Mouse (Mus musculus): ENCODE results near the gene Emg1. TPM values are rescaled to one million over a fixed set of nuclear protein-coding genes. Genes with fewer than 3 reads are reported as not detected.
A peak's percentile ranks its signal among the peaks of the same experiment; 100 is the strongest.

Gene Emg1
- polyA plus RNA-seq, 1 experiment from 2014 or later: 233 TPM

DNA sequence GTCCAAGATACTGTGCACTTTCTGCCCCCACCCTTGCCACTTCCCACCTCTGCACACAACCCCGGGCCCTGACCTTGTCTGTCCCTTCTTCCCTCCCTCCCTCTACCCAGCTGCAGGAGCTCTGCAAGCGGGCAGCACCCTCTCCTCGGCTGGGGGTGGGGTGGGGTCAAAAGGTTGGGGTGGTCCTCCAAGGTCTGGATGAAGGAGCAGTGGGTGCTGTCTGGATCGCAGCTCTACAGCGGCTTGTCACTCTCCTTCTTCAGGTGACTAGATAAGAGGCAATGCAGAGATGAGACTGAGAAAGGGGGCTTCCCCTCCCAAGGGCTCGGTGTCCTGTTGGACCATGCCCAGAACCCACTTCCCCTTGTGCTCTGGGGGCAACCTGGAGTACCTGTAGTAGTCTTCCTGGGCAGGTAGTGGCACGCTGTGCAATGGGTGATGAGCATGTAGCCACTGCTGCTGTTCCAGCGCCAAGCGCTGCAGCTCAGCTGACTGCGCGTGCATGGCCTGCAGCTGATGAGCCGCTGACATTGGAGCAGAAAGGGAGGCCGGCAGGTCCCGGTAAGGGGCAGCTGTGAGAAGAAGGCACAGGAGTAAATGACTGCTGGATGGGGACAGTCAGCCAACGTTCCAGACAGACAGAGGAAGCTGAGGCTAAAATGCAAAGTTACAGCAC is 31.0 kb upstream of the Emg1 start:
- no peaks in the 10 kb centered on the region for H3K27me3 ChIP-seq (ENCODE audit: control insufficient read depth, insufficient read depth, low read length)
- no peak for ATAC-seq (ENCODE audit: low FRiP score, low TSS enrichment)
- no peak overlapping the region for H3K4me3 ChIP-seq (ENCODE audit: low read length)
- no peak overlapping the region for H3K9ac ChIP-seq (ENCODE audit: low read depth, low read length)
- WGBS: 82% methylated on average over 15 of the region's 15 CpGs
- no peak overlapping the region for H3K27ac ChIP-seq (ENCODE audit: low read depth, low read length)
- no peak overlapping the region for H3K4me2 ChIP-seq (replicated peaks; ENCODE audit: low read depth, low read length)
- H3K36me3 ChIP-seq (ENCODE audit: control insufficient read depth, insufficient read depth, low read length): peaks cover 45% of the 10 kb centered on the region
- H3K9me3 ChIP-seq (ENCODE audit: control insufficient read depth, low read length): no peaks in the 10 kb centered on the region
- H3K4me1 ChIP-seq (ENCODE audit: control insufficient read depth, insufficient read depth, low read length): peaks cover 40% of the 10 kb centered on the region

DNA sequence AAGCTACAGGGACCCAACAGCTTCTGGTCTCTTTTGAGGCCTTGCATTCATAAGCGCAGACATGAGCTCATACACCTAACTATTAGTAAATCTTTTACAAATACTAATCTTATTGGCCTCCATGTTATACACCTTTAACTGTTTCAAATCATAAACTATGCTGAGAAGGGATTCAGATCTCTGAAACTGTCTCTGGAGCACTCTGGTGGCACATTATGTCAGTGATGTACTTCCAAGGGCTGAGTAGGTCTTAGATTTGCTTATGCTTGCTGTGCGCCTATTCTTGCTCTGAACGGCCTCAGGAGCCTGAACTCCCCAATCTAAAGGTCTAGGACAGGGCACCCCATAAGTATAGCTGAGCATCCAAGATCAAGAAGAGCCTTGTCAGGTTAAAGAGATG is 29.9 kb upstream of the Emg1 start:
- Histone ChIP-seq H3K4me1 (ENCODE audit: control insufficient read depth, insufficient read depth, low read length) (peaks cover 42% of the 10 kb centered on the region), H3K27me3 (ENCODE audit: control insufficient read depth, insufficient read depth, low read length) (no peaks in the 10 kb centered on the region), H3K27ac (ENCODE audit: low read depth, low read length) (peak overlapping the region; percentile 100), H3K36me3 (ENCODE audit: control insufficient read depth, insufficient read depth, low read length) (peaks cover 34% of the 10 kb centered on the region), H3K9ac (ENCODE audit: low read depth, low read length) (peak overlapping the region; percentile 82), H3K9me3 (ENCODE audit: control insufficient read depth, low read length) (no peaks in the 10 kb centered on the region), H3K4me2 (replicated peaks; ENCODE audit: low read depth, low read length) (peak overlapping the region; percentile 75), H3K4me3 (ENCODE audit: low read length) (peak overlapping the region; percentile 66)
- 73% methylated on average over 3 of the region's 3 CpGs for WGBS
- ATAC-seq (ENCODE audit: low FRiP score, low TSS enrichment): no peak

DNA sequence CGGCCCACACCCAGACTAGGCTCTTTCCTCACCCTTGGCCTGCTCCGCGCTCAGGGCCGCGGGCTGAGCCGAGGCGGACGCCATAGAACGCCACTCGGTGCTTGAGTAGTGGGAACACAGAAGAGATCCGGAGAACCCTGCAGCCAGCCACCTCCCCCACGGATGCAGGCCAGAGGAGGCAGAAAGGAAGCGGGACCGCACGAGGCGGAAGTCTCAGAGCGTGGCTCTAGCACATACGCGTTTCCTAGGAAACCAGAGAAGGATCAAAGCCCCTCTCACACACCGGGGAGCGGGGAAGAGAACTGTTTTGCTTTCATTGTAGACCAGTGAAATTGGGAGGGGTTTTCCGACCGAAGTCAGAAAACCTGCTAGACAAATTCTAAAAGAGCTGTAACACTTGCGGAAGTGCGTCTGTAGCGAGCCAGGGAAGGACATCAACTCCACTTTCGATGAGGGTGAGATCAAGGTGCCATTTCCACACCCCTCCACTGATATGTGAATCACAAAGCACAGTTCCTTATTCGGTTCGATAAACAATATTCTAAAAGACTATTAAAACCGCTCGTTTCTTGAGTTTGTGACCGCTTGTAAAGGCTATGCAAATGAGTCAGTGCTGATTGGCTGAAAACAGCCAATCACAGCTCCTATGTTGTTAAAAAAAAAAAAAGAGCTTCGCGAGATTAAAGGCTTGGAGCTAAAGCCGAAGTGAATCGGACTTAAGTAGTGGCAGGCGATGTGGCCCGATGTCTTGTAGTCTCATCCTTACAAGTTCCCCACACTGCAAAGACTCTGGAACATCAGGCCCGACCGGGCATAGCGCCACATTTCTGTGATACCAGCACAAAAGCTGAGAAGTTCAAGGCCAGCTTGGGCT is 29.1 kb upstream of the Emg1 start, which contains the start of gene Grcc10:
TSS of gene Grcc10 (minus strand) at position 487 of the 874 bp plus-strand sequence.
- Histone ChIP-seq H3K4me3 (ENCODE audit: low read length) (peak within 1 kb of the TSS; percentile 66), H3K27ac (ENCODE audit: low read depth, low read length) (peak within 1 kb of the TSS; percentile 100), H3K4me2 (replicated peaks; ENCODE audit: low read depth, low read length) (peak within 1 kb of the TSS; percentile 75), H3K36me3 (ENCODE audit: control insufficient read depth, insufficient read depth, low read length) (peaks cover 29% of the 10 kb centered on the region), H3K9ac (ENCODE audit: low read depth, low read length) (peak within 1 kb of the TSS; percentile 82), H3K4me1 (ENCODE audit: control insufficient read depth, insufficient read depth, low read length) (peaks cover 35% of the 10 kb centered on the region), H3K27me3 (ENCODE audit: control insufficient read depth, insufficient read depth, low read length) (no peaks in the 10 kb centered on the region), H3K9me3 (ENCODE audit: control insufficient read depth, low read length) (no peaks in the 10 kb centered on the region)
- ATAC-seq (ENCODE audit: low FRiP score, low TSS enrichment): peak; percentile 85
- WGBS: under 1% methylated on average over 41 of the region's 41 CpGs

DNA sequence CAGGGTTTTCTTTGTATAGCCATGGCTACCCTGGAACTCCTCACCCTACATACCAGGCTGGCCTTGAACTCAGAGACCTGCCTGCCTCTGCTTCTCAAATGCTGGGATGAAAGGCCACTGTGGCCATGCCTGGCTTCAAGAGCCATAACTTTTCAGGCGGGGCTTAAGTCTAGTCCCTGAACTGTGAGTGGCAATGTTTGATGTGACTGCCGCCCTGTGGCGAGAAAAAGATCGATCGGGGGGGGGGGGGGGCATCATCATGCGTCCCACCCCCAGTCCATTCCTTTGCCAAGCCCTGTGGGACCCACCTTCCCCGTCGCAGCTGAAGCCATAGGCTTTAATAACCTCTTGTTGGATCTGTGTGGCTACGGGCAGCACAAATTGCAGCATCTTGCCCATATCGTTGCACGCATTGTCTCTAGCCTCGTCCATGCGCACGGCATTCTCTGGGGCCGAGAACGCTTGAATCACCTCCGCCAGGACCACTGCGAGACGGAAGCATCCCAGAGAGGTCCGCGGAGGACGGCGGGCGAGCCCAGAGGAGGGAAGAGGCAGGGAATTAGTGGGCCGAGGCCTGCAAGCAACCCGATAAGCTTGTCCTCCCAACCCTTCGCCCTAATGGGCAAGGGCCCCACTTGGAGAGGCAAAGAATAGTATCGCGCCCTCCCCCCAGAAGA is 28.4 kb upstream of the Emg1 start:
- WGBS: under 1% methylated on average over 29 of the region's 29 CpGs

DNA sequence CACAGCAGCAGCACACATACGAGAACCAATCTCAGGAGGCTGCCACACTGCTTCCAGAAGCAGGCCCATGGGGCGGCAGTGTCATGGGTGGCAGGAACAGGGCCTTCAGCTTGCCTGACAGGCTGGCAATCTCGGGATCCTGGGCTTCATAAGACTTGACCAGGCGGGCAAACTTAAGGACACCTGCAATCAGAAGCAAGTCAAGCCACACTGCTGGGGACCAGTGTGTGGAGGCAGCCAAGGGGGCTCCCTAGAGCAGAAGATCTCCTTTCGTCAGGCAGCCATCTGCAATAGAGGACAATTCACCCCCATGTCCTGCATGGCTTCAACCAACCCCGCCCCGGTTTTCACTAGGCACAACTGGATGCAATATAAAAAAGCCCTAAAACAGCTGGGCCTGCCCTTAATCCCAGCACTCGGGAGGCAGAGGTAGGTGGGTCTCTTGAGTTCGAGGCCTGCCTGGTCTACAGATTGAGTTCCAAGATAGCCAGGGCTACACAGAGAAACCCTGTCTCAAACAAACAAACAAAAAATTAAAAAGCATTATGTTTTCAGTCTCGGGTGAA is 27.3 kb upstream of the Emg1 start:
- Histone ChIP-seq H3K36me3 (ENCODE audit: control insufficient read depth, insufficient read depth, low read length) (peaks cover 21% of the 10 kb centered on the region), H3K4me3 (ENCODE audit: low read length) (no peak overlapping the region), H3K27ac (ENCODE audit: low read depth, low read length) (no peak overlapping the region; the same call in 1 of the 2 replicates), H3K4me2 (replicated peaks; ENCODE audit: low read depth, low read length) (no peak overlapping the region), H3K4me1 (ENCODE audit: control insufficient read depth, insufficient read depth, low read length) (peaks cover 28% of the 10 kb centered on the region), H3K9me3 (ENCODE audit: control insufficient read depth, low read length) (no peaks in the 10 kb centered on the region), H3K9ac (ENCODE audit: low read depth, low read length) (peak overlapping the region; percentile 9; the same call in 1 of the 2 replicates), H3K27me3 (ENCODE audit: control insufficient read depth, insufficient read depth, low read length) (no peaks in the 10 kb centered on the region)
- WGBS: 81% methylated on average over 10 of the region's 10 CpGs
- no peak for ATAC-seq (ENCODE audit: low FRiP score, low TSS enrichment)

More for the DNA sequence above, 28.4 kb upstream of the Emg1 start:
- Histone ChIP-seq H3K36me3 (ENCODE audit: control insufficient read depth, insufficient read depth, low read length) (peaks cover 29% of the 10 kb centered on the region), H3K9ac (ENCODE audit: low read depth, low read length) (peak overlapping the region; percentile 82), H3K4me2 (replicated peaks; ENCODE audit: low read depth, low read length) (peak overlapping the region; percentile 75), H3K27ac (ENCODE audit: low read depth, low read length) (peak overlapping the region; percentile 100), H3K9me3 (ENCODE audit: control insufficient read depth, low read length) (no peaks in the 10 kb centered on the region), H3K4me3 (ENCODE audit: low read length) (peak overlapping the region; percentile 66), H3K4me1 (ENCODE audit: control insufficient read depth, insufficient read depth, low read length) (peaks cover 31% of the 10 kb centered on the region), H3K27me3 (ENCODE audit: control insufficient read depth, insufficient read depth, low read length) (no peaks in the 10 kb centered on the region)
- peak; percentile 30 for ATAC-seq (ENCODE audit: low FRiP score, low TSS enrichment)

DNA sequence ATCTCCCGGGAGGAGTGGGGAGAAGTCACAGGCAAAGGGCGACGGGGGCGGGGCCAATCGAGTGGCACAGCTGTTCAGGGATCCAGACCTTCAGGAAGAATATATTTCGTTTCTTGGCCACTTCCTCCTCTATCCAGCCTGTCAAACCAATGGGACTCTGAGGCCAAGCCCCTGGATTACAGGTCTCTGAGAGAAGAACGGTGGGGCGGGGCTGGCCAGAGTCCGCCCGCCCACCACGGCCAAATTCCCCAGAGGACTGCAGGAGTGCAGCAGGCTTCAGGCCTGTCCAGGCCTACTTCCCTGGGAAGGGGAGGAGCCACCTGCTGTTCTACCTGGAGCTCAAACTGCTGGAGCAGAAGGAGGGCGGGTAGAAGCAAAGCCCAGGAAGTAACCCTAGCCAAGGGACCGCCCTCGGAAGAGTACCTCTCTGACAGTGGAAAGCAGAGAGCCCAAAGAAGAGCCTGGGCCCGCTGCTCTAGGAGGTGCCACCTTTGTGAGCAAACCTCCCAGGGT is 26.6 kb upstream of the Emg1 start, which contains the start of gene Ptpn6:
TSS of gene Ptpn6 (minus strand) at position 204 of the 513 bp plus-strand sequence.
- H3K4me3 ChIP-seq (ENCODE audit: low read length): no peak within 1 kb of the TSS

DNA sequence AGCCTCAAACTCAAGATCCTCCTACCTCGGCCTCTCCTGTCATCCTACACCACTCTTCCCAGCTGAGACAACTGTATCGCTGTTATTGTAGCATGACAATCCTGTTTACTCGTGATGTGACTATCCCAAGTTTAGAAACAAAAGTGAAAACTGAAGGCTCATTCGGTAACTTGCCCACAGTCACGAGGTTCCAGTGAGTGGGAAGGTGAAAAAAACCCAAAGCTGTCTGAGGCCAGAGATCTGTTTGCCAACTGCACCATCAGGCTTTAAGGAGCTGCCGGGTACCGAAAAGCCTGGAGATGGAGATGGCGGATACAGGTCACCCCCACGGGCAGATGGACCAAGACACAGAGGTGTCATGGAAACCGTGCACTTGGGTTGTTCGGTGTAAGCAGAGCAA is 25.1 kb upstream of the Emg1 start:
- Histone ChIP-seq H3K9me3 (ENCODE audit: control insufficient read depth, low read length) (no peaks in the 10 kb centered on the region), H3K27me3 (ENCODE audit: control insufficient read depth, insufficient read depth, low read length) (no peaks in the 10 kb centered on the region), H3K4me2 (replicated peaks; ENCODE audit: low read depth, low read length) (no peak overlapping the region), H3K9ac (ENCODE audit: low read depth, low read length) (no peak overlapping the region), H3K36me3 (ENCODE audit: control insufficient read depth, insufficient read depth, low read length) (peaks cover 3% of the 10 kb centered on the region; the same call in 1 of the 2 replicates), H3K27ac (ENCODE audit: low read depth, low read length) (no peak overlapping the region), H3K4me3 (ENCODE audit: low read length) (no peak overlapping the region), H3K4me1 (ENCODE audit: control insufficient read depth, insufficient read depth, low read length) (peaks cover 34% of the 10 kb centered on the region)
- no peak for ATAC-seq (ENCODE audit: low FRiP score, low TSS enrichment)
- 91% methylated on average over 11 of the region's 11 CpGs for WGBS

More for the DNA sequence above, 26.6 kb upstream of the Emg1 start, which contains the start of gene Ptpn6:
- H3K4me2 ChIP-seq (replicated peaks; ENCODE audit: low read depth, low read length): peak within 1 kb of the TSS; percentile 22; the same call in 1 of the 2 replicates
- 22% methylated on average over 15 of the region's 15 CpGs for WGBS
- H3K9ac ChIP-seq (ENCODE audit: low read depth, low read length): peak within 1 kb of the TSS; percentile 9
- peaks cover 28% of the 10 kb centered on the region for H3K4me1 ChIP-seq (ENCODE audit: control insufficient read depth, insufficient read depth, low read length)
- H3K36me3 ChIP-seq (ENCODE audit: control insufficient read depth, insufficient read depth, low read length): peaks cover 13% of the 10 kb centered on the region
- peak; percentile 26; the same call in 1 of the 2 replicates for ATAC-seq (ENCODE audit: low FRiP score, low TSS enrichment)
- H3K27ac ChIP-seq (ENCODE audit: low read depth, low read length): peak within 1 kb of the TSS; percentile 56; the same call in 1 of the 2 replicates
- no peaks in the 10 kb centered on the region for H3K27me3 ChIP-seq (ENCODE audit: control insufficient read depth, insufficient read depth, low read length)
- no peaks in the 10 kb centered on the region for H3K9me3 ChIP-seq (ENCODE audit: control insufficient read depth, low read length)

DNA sequence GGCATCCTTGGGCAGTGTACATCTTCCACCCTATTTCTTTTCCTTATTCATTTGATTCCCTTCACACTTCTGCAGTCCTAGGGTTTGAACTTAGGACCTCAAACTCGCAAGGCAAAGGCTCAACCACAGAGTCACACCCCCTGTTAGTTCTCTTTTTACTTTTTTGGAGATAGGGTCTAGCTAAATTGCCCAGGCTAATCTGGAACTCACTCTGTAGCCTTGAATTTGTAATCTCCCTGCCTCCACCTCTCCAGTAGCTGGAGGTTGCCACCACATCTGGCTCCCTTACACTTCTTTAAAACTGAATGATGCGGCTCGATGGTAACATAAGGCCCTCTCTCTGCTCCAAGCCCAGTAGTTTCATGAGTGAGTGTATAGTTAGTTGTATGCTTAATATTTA is 22.4 kb upstream of the Emg1 start:
- H3K27ac ChIP-seq (ENCODE audit: low read depth, low read length): no peak overlapping the region
- WGBS: 89% methylated on average over 3 of the region's 3 CpGs
- ATAC-seq (ENCODE audit: low FRiP score, low TSS enrichment): no peak
- no peaks in the 10 kb centered on the region for H3K9me3 ChIP-seq (ENCODE audit: control insufficient read depth, low read length)
- no peak overlapping the region for H3K9ac ChIP-seq (ENCODE audit: low read depth, low read length)
- peaks cover 3% of the 10 kb centered on the region; the same call in 1 of the 2 replicates for H3K36me3 ChIP-seq (ENCODE audit: control insufficient read depth, insufficient read depth, low read length)
- no peak overlapping the region for H3K4me2 ChIP-seq (replicated peaks; ENCODE audit: low read depth, low read length)
- peaks cover 23% of the 10 kb centered on the region for H3K4me1 ChIP-seq (ENCODE audit: control insufficient read depth, insufficient read depth, low read length)
- no peak overlapping the region for H3K4me3 ChIP-seq (ENCODE audit: low read length)
- no peaks in the 10 kb centered on the region for H3K27me3 ChIP-seq (ENCODE audit: control insufficient read depth, insufficient read depth, low read length)

Measured in kidney, embryonic 14.5 days (tissue).